Mouse (Mus musculus): ENCODE measurements around the gene Fgfr2. TPM values are rescaled to one million over a fixed set of nuclear protein-coding genes. Genes with fewer than 3 reads are reported as not detected.

Fgfr2 gene
- polyA plus RNA-seq, 1 experiment from 2014 or later: 106 TPM

- no peaks in the 10 kb centered on the region for H3K36me3 ChIP-seq (ENCODE audit: control insufficient read depth, insufficient read depth, low read length)
- H3K4me3 ChIP-seq (ENCODE audit: low read depth, low read length): no peak overlapping the region
- H3K9me3 ChIP-seq (ENCODE audit: control insufficient read depth, low read length): no peaks in the 10 kb centered on the region
- peaks cover 20% of the 10 kb centered on the region for H3K27me3 ChIP-seq (replicated peaks; ENCODE audit: control insufficient read depth, insufficient read depth, low read length)
- no peak for ATAC-seq (ENCODE audit: low read depth)
- peaks cover 6% of the 10 kb centered on the region for H3K4me1 ChIP-seq (ENCODE audit: control insufficient read depth, insufficient read depth, low read length)
- no peak overlapping the region for H3K4me2 ChIP-seq (ENCODE audit: low read depth, low read length)
- no peak for DNase-seq (ENCODE audit: low spot score)
- H3K27ac ChIP-seq (replicated peaks; ENCODE audit: low read depth, low read length): no peak overlapping the region
- no peak overlapping the region for H3K9ac ChIP-seq (ENCODE audit: low read depth, low read length)
- WGBS: 86% methylated on average over 9 of the region's 9 CpGs
Measured at GRCm38 (mm10) chr7:132158321-132159025, 964.7 kb downstream of the Fgfr2 start.

DNA sequence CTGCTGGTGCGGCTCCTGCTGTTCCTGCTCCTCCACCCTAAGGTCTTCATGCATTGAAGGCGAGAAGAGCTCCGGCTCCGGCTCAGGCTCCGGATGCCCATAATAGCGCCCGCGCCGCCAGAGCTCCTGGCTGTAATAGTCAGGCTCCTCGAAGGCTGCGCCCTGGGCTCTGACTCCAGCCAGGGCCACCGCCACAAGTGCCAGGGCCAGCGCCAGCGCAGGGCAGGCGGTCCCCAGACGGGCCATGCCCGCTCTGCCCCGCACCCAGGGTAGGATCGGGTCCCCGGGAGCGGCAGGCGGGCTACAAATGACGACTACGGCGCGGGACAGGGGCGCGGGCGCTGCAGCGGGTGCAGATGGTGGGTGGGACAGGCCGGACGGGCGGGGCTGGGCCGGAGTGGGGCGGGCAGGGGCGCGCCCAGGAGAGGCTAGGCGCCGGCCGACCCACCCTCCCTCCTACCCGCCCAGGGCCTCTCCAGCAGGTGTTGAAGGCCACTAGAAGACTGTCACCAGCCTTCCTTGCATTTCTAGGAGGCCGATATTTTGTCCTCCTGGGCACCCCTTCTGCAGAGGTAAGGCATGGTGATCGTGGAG, 968.7 kb downstream of the Fgfr2 start, which contains the start of gene Cpxm2:
TSS of gene Cpxm2 (minus strand) at position 372 of the 594 bp plus-strand sequence.
- Histone ChIP-seq H3K4me3 (ENCODE audit: low read depth, low read length) (peak within 1 kb of the TSS; percentile 47), H3K9ac (ENCODE audit: low read depth, low read length) (peak within 1 kb of the TSS; percentile 66), H3K4me1 (ENCODE audit: control insufficient read depth, insufficient read depth, low read length) (peaks cover 6% of the 10 kb centered on the region), H3K4me2 (ENCODE audit: low read depth, low read length) (peak within 1 kb of the TSS; percentile 79), H3K36me3 (ENCODE audit: control insufficient read depth, insufficient read depth, low read length) (no peaks in the 10 kb centered on the region), H3K27me3 (replicated peaks; ENCODE audit: control insufficient read depth, insufficient read depth, low read length) (peaks cover 30% of the 10 kb centered on the region), H3K9me3 (ENCODE audit: control insufficient read depth, low read length) (no peaks in the 10 kb centered on the region), H3K27ac (replicated peaks; ENCODE audit: low read depth, low read length) (0 out of 2 replicates have a peak within 1 kb of the TSS, but pooled peaks have one; percentile 21)
- no peak for DNase-seq (ENCODE audit: low spot score)
- WGBS: 7% methylated on average over 13 of the region's 43 CpGs
- ATAC-seq (ENCODE audit: low read depth): peak; percentile 45

- WGBS: 26% methylated on average over 6 of the region's 6 CpGs
- Histone ChIP-seq H3K36me3 (ENCODE audit: control insufficient read depth, insufficient read depth, low read length) (no peaks in the 10 kb centered on the region), H3K4me2 (ENCODE audit: low read depth, low read length) (peak overlapping the region; percentile 79), H3K27ac (replicated peaks; ENCODE audit: low read depth, low read length) (no peak overlapping the region), H3K9ac (ENCODE audit: low read depth, low read length) (peak overlapping the region; percentile 66; the same call in 1 of the 2 replicates), H3K27me3 (replicated peaks; ENCODE audit: control insufficient read depth, insufficient read depth, low read length) (peaks cover 30% of the 10 kb centered on the region), H3K9me3 (ENCODE audit: control insufficient read depth, low read length) (no peaks in the 10 kb centered on the region), H3K4me3 (ENCODE audit: low read depth, low read length) (peak overlapping the region; percentile 47), H3K4me1 (ENCODE audit: control insufficient read depth, insufficient read depth, low read length) (peaks cover 6% of the 10 kb centered on the region)
- no peak for DNase-seq (ENCODE audit: low spot score)
- peak; percentile 35; the same call in 1 of the 2 replicates for ATAC-seq (ENCODE audit: low read depth)
Measured at GRCm38 (mm10) chr7:132153725-132154147, 969.4 kb downstream of the Fgfr2 start.

- no peak overlapping the region for H3K9ac ChIP-seq (ENCODE audit: low read depth, low read length)
- no peaks in the 10 kb centered on the region for H3K27me3 ChIP-seq (replicated peaks; ENCODE audit: control insufficient read depth, insufficient read depth, low read length)
- H3K4me3 ChIP-seq (ENCODE audit: low read depth, low read length): no peak overlapping the region
- 34% methylated on average over 15 of the region's 15 CpGs for WGBS
- peak; percentile 66 for ATAC-seq (ENCODE audit: low read depth)
- no peak overlapping the region for H3K4me2 ChIP-seq (ENCODE audit: low read depth, low read length)
- H3K9me3 ChIP-seq (ENCODE audit: control insufficient read depth, low read length): no peaks in the 10 kb centered on the region
- peak; percentile 93 for DNase-seq (ENCODE audit: low spot score)
- H3K27ac ChIP-seq (replicated peaks; ENCODE audit: low read depth, low read length): peak overlapping the region; percentile 61
- H3K4me1 ChIP-seq (ENCODE audit: control insufficient read depth, insufficient read depth, low read length): peaks cover 13% of the 10 kb centered on the region
- no peaks in the 10 kb centered on the region for H3K36me3 ChIP-seq (ENCODE audit: control insufficient read depth, insufficient read depth, low read length)
Measured at GRCm38 (mm10) chr7:132145227-132145800, 977.8 kb downstream of the Fgfr2 start.

DNA sequence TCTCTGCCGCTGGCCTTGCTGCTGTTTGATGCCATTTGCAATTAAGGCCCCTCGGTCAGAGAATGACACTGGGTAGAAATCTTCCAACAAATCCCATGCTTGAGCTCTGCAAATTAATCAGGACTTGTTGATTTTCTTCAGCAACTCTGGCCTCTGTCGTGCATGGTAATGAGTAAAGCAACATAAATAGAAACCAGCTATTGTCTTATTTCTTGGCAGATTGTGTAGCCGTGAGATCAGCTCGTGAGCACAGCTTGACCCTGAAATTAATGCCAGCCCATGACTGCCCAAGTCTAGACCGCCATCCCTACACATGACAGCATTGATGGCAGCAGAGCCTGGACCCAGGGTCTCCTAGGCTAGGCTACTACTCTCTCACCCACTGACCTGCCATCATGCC, 994.5 kb downstream of the Fgfr2 start:
- H3K27ac ChIP-seq (replicated peaks; ENCODE audit: low read depth, low read length): no peak overlapping the region
- no peak overlapping the region for H3K4me2 ChIP-seq (ENCODE audit: low read depth, low read length)
- no peak overlapping the region for H3K9ac ChIP-seq (ENCODE audit: low read depth, low read length)
- no peak overlapping the region for H3K4me3 ChIP-seq (ENCODE audit: low read depth, low read length)
- H3K9me3 ChIP-seq (ENCODE audit: control insufficient read depth, low read length): peaks cover 3% of the 10 kb centered on the region
- DNase-seq (ENCODE audit: low spot score) (no peak), ATAC-seq (ENCODE audit: low read depth) (no peak)
- no peaks in the 10 kb centered on the region for H3K36me3 ChIP-seq (ENCODE audit: control insufficient read depth, insufficient read depth, low read length)
- no peaks in the 10 kb centered on the region for H3K27me3 ChIP-seq (replicated peaks; ENCODE audit: control insufficient read depth, insufficient read depth, low read length)
- WGBS: 77% methylated on average over 6 of the region's 6 CpGs
- no peaks in the 10 kb centered on the region for H3K4me1 ChIP-seq (ENCODE audit: control insufficient read depth, insufficient read depth, low read length)

DNA sequence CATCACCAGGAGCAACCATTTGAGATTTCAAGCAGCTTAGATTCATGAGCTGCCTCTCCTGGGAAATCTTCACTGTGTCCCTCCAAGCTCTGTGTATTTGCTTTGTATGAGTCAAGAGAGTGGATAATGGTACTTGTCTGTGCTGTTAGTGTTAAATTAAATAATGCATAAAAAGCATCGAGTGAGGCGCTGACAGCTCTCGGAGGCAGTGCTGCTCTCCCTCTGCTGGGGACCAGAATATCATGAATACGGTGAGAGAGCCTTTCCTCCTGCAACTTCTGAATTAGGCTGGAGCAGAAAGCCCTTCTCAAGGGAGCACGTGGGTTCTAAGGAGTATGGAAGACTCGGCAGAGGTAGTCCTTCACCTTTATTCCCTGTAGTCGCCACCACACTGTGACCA, 998.2 kb downstream of the Fgfr2 start:
- DNase-seq (ENCODE audit: low spot score) (no peak), ATAC-seq (ENCODE audit: low read depth) (no peak)
- H3K27ac ChIP-seq (replicated peaks; ENCODE audit: low read depth, low read length): no peak overlapping the region
- H3K4me3 ChIP-seq (ENCODE audit: low read depth, low read length): no peak overlapping the region
- 69% methylated on average over 7 of the region's 7 CpGs for whole genome bisulfite sequencing
- H3K36me3 ChIP-seq (ENCODE audit: control insufficient read depth, insufficient read depth, low read length): no peaks in the 10 kb centered on the region
- H3K4me2 ChIP-seq (ENCODE audit: low read depth, low read length): no peak overlapping the region
- H3K9me3 ChIP-seq (ENCODE audit: control insufficient read depth, low read length): no peaks in the 10 kb centered on the region
- no peaks in the 10 kb centered on the region for H3K27me3 ChIP-seq (replicated peaks; ENCODE audit: control insufficient read depth, insufficient read depth, low read length)
- no peak overlapping the region for H3K9ac ChIP-seq (ENCODE audit: low read depth, low read length)
- no peaks in the 10 kb centered on the region for H3K4me1 ChIP-seq (ENCODE audit: control insufficient read depth, insufficient read depth, low read length)

- no peaks in the 10 kb centered on the region for H3K9me3 ChIP-seq (ENCODE audit: control insufficient read depth, low read length)
- no peak overlapping the region for H3K4me3 ChIP-seq (ENCODE audit: low read depth, low read length)
- ATAC-seq (ENCODE audit: low read depth): no peak
- no peak overlapping the region for H3K27ac ChIP-seq (replicated peaks; ENCODE audit: low read depth, low read length)
- 77% methylated on average over 7 of the region's 7 CpGs for WGBS
- H3K4me2 ChIP-seq (ENCODE audit: low read depth, low read length): no peak overlapping the region
- DNase-seq (ENCODE audit: low spot score): no peak
- no peak overlapping the region for H3K9ac ChIP-seq (ENCODE audit: low read depth, low read length)
- H3K36me3 ChIP-seq (ENCODE audit: control insufficient read depth, insufficient read depth, low read length): no peaks in the 10 kb centered on the region
- H3K4me1 ChIP-seq (ENCODE audit: control insufficient read depth, insufficient read depth, low read length): no peaks in the 10 kb centered on the region
- no peaks in the 10 kb centered on the region for H3K27me3 ChIP-seq (replicated peaks; ENCODE audit: control insufficient read depth, insufficient read depth, low read length)
Measured at GRCm38 (mm10) chr7:132123211-132123610, 999.9 kb downstream of the Fgfr2 start.

GRCm38 (mm10) chr7:132119817-132120216, 1003.3 kb downstream of the Fgfr2 start:
- DNase-seq (ENCODE audit: low spot score): no peak
- Histone ChIP-seq H3K27ac (replicated peaks; ENCODE audit: low read depth, low read length) (no peak overlapping the region), H3K27me3 (replicated peaks; ENCODE audit: control insufficient read depth, insufficient read depth, low read length) (no peaks in the 10 kb centered on the region), H3K9ac (ENCODE audit: low read depth, low read length) (no peak overlapping the region), H3K4me1 (ENCODE audit: control insufficient read depth, insufficient read depth, low read length) (no peaks in the 10 kb centered on the region), H3K4me2 (ENCODE audit: low read depth, low read length) (no peak overlapping the region), H3K4me3 (ENCODE audit: low read depth, low read length) (no peak overlapping the region), H3K36me3 (ENCODE audit: control insufficient read depth, insufficient read depth, low read length) (no peaks in the 10 kb centered on the region), H3K9me3 (ENCODE audit: control insufficient read depth, low read length) (no peaks in the 10 kb centered on the region)
- no peak for ATAC-seq (ENCODE audit: low read depth)
- 76% methylated on average over 4 of the region's 4 CpGs for WGBS
